In the genomic region with DNA sequence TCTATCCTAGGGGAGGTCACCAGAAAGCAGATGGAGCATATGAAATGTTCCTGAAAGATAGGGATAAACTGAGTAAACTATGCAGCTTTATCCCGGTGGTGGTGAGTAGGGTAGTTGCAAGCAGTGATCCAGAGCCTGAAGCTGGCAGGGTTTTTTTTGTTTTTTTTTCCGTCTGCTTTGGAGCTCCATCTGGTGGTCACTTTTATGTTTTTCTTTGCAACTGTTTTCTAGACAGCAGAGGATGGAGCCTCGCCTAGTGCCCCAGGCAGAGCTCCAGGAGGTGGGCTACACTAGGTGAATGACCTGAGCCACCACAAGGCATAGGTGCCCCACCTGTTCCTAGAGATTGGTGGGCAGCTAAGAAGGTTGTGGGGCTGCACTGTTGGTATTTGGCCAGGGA, we compare ENCODE assay signal across 9 mouse cellular contexts. TPM values are rescaled to one million over a fixed set of nuclear protein-coding genes. Genes with fewer than 3 reads are reported as not detected.
DNase-seq lines count a peak whose midpoint lies in the region; ATAC-seq and TF ChIP-seq lines count a peak whose summit lies in the region.
"Had no signal": no experiment of that assay in that cellular context is flagged by ENCODE, and none has a peak within 500 bp of the region (broad histone marks: within the 10 kb centered on the region; RNA-seq: fewer than 3 reads in every experiment).

No protein-coding gene starts in this region.

- no peak overlapping the region for H3K4me2 ChIP-seq in heart, embryonic 12.5 days
- H3K4me2 ChIP-seq in forebrain, embryonic 16.5 days (ENCODE audit: low read length): no peak overlapping the region
- H3K4me2 ChIP-seq in midbrain, embryonic 13.5 days (replicated peaks): no peak overlapping the region
- H3K4me2 ChIP-seq: liver, embryonic 13.5 days had no signal

- 6% methylated on average over 3 of the region's 3 CpGs for WGBS in heart, embryonic 12.5 days
- WGBS in heart, embryonic 10.5 days: 4% methylated on average over 3 of the region's 3 CpGs
- 2% methylated on average over 3 of the region's 3 CpGs for WGBS in bone marrow, adult 2 months
- WGBS in forebrain, embryonic 16.5 days: 1% methylated on average over 3 of the region's 3 CpGs
- WGBS in midbrain, embryonic 13.5 days: 1% methylated on average over 3 of the region's 3 CpGs

- no peak overlapping the region for H3K27ac ChIP-seq in heart, embryonic 12.5 days (ENCODE audit: poor library complexity, severe bottlenecking)
- no peak overlapping the region for H3K27ac ChIP-seq in heart, embryonic 10.5 days
- no peak overlapping the region for H3K27ac ChIP-seq in bone marrow, adult 2 months (ENCODE audit: control insufficient read depth, insufficient read depth, low read depth, low read length, poor library complexity)
- H3K27ac ChIP-seq in forebrain, embryonic 16.5 days (ENCODE audit: low read length): no peak overlapping the region
- H3K27ac ChIP-seq in midbrain, embryonic 13.5 days: no peak overlapping the region
- H3K27ac ChIP-seq: liver, embryonic 13.5 days had no signal

- no peaks in the 10 kb centered on the region for H3K36me3 ChIP-seq in heart, embryonic 12.5 days
- H3K36me3 ChIP-seq in heart, embryonic 10.5 days: no peaks in the 10 kb centered on the region
- H3K36me3 ChIP-seq in forebrain, embryonic 16.5 days (ENCODE audit: control insufficient read depth, insufficient read depth): no peaks in the 10 kb centered on the region
- H3K36me3 ChIP-seq in midbrain, embryonic 13.5 days: no peaks in the 10 kb centered on the region
- H3K36me3 ChIP-seq: liver, embryonic 13.5 days had no signal

- H3K9ac ChIP-seq in heart, embryonic 12.5 days: no peak overlapping the region
- no peak overlapping the region for H3K9ac ChIP-seq in forebrain, embryonic 16.5 days (replicated peaks; ENCODE audit: low read depth, low read length)
- no peak overlapping the region for H3K9ac ChIP-seq in midbrain, embryonic 13.5 days (replicated peaks)
- H3K9ac ChIP-seq: liver, embryonic 13.5 days had no signal

- 0 out of 2 replicates have a peak, but pooled peaks have one; percentile 22 for ATAC-seq in heart, embryonic 12.5 days (ENCODE audit: insufficient number of reproducible peaks, low FRiP score)
- ATAC-seq in forebrain, embryonic 16.5 days: peak; percentile 66
- ATAC-seq in midbrain, embryonic 13.5 days: peak; percentile 78
- no peak for ATAC-seq in activated CD4-positive, CD25-positive, alpha-beta regulatory T cell, adult 4 months

- no peak overlapping the region for H3K4me3 ChIP-seq in heart, embryonic 12.5 days
- no peak overlapping the region for H3K4me3 ChIP-seq in heart, embryonic 10.5 days
- no peak overlapping the region for H3K4me3 ChIP-seq in bone marrow, adult 2 months (replicated peaks; ENCODE audit: control insufficient read depth, low read depth, low read length)
- no peak overlapping the region for H3K4me3 ChIP-seq in forebrain, embryonic 16.5 days (replicated peaks; ENCODE audit: low read length)
- H3K4me3 ChIP-seq in midbrain, embryonic 13.5 days (replicated peaks): no peak overlapping the region
- H3K4me3 ChIP-seq: liver, embryonic 13.5 days had no signal

- peaks cover 13% of the 10 kb centered on the region; the same call in 1 of the 2 replicates for H3K27me3 ChIP-seq in heart, embryonic 12.5 days (replicated peaks)
- H3K27me3 ChIP-seq in heart, embryonic 10.5 days (ENCODE audit: insufficient read depth, poor library complexity, severe bottlenecking): peaks cover 10% of the 10 kb centered on the region; the same call in 1 of the 2 replicates
- no peaks in the 10 kb centered on the region for H3K27me3 ChIP-seq in forebrain, embryonic 16.5 days (replicated peaks; ENCODE audit: control insufficient read depth, insufficient read depth, low read length)
- no peaks in the 10 kb centered on the region for H3K27me3 ChIP-seq in midbrain, embryonic 13.5 days
- H3K27me3 ChIP-seq: liver, embryonic 13.5 days had no signal

- TF ChIP-seq POLR2A in bone marrow, adult 2 months (IDR thresholded peaks at IDR 0.05; ENCODE audit: borderline replicate concordance, control insufficient read depth, low read depth, low read length): no peak

- no peaks in the 10 kb centered on the region for H3K9me3 ChIP-seq in heart, embryonic 12.5 days (replicated peaks)
- H3K9me3 ChIP-seq in heart, embryonic 10.5 days: no peaks in the 10 kb centered on the region
- no peaks in the 10 kb centered on the region; the same call in 1 of the 2 replicates for H3K9me3 ChIP-seq in forebrain, embryonic 16.5 days (ENCODE audit: control insufficient read depth, low read length)
- H3K9me3 ChIP-seq in midbrain, embryonic 13.5 days: no peaks in the 10 kb centered on the region
- H3K9me3 ChIP-seq: liver, embryonic 13.5 days had no signal

- H3K4me1 ChIP-seq in heart, embryonic 12.5 days (replicated peaks): no peaks in the 10 kb centered on the region
- no peaks in the 10 kb centered on the region for H3K4me1 ChIP-seq in heart, embryonic 10.5 days
- H3K4me1 ChIP-seq in bone marrow, adult 2 months (ENCODE audit: control insufficient read depth, insufficient read depth, low read length): no peaks in the 10 kb centered on the region
- no peaks in the 10 kb centered on the region for H3K4me1 ChIP-seq in forebrain, embryonic 16.5 days (replicated peaks; ENCODE audit: control insufficient read depth, insufficient read depth, low read length)
- H3K4me1 ChIP-seq in midbrain, embryonic 13.5 days (replicated peaks): no peaks in the 10 kb centered on the region
- H3K4me1 ChIP-seq: liver, embryonic 13.5 days had no signal

- TF ChIP-seq CTCF in bone marrow, adult 2 months (IDR thresholded peaks at IDR 0.05; ENCODE audit: control insufficient read depth, insufficient read depth, low read length): peak; percentile 7; the same call in 1 of the 2 replicates

- no peak for DNase-seq in heart, embryonic 10.5 days (ENCODE audit: low spot score)
- DNase-seq in B cell, adult 2 months: peak; percentile 61 to 62
- peak; percentile 59 for DNase-seq in kidney, postnatal 10 days
- DNase-seq: liver, embryonic 13.5 days had no signal

RNA-seq across cellular contexts. Expression of gene Dgcr6, which starts 5.0 kb away (rescaled TPM):
- polyA plus RNA-seq in heart, embryonic 12.5 days (2016; fragmentation: Nextera tagmentation; extraction: Ambion mirVana): 56.7 and 59.2 TPM in 2 replicates
- polyA plus RNA-seq in heart, embryonic 10.5 days (2016; fragmentation: Nextera tagmentation; extraction: Ambion mirVana): 73.8 and 97.3 TPM in 2 replicates
- 39.7 and 71.5 TPM in 2 replicates for polyA plus RNA-seq in bone marrow, adult 2 months (2011; ENCODE audit: insufficient read depth, insufficient read length, low replicate concordance, missing spikeins)
- 145 and 156 TPM in 2 replicates for polyA plus RNA-seq in forebrain, embryonic 16.5 days (2015; fragmentation: Nextera tagmentation; extraction: Ambion mirVana)
- 173 and 179 TPM in 2 replicates for polyA plus RNA-seq in midbrain, embryonic 13.5 days (2015; fragmentation: Nextera tagmentation; extraction: Ambion mirVana)
- 10 to 100 TPM; 15.6 to 19.7 TPM for polyA plus RNA-seq in activated CD4-positive, CD25-positive, alpha-beta regulatory T cell, adult 4 months (2017; shearing (Covaris generic))

RNA-seq across cellular contexts. Expression of gene Prodh, which starts 42.3 kb away (rescaled TPM):
- polyA plus RNA-seq in heart, embryonic 12.5 days (2016; fragmentation: Nextera tagmentation; extraction: Ambion mirVana): 7.8 and 8.7 TPM in 2 replicates
- polyA plus RNA-seq in heart, embryonic 10.5 days (2016; fragmentation: Nextera tagmentation; extraction: Ambion mirVana): 14.2 and 16.0 TPM in 2 replicates
- polyA plus RNA-seq in bone marrow, adult 2 months (2011; ENCODE audit: insufficient read depth, insufficient read length, low replicate concordance, missing spikeins): 7.8 and 20.6 TPM in 2 replicates
- polyA plus RNA-seq in forebrain, embryonic 16.5 days (2015; fragmentation: Nextera tagmentation; extraction: Ambion mirVana): 4.1 and 4.2 TPM in 2 replicates
- 4.9 and 5.2 TPM in 2 replicates for polyA plus RNA-seq in midbrain, embryonic 13.5 days (2015; fragmentation: Nextera tagmentation; extraction: Ambion mirVana)
- 1 to 10 TPM; 2.9 to 4.2 TPM for polyA plus RNA-seq in activated CD4-positive, CD25-positive, alpha-beta regulatory T cell, adult 4 months (2017; shearing (Covaris generic))
